Mouse (Mus musculus): ENCODE measurements at regions not wholly inside any gene's neighbourhood (a gene's known extent, or its start where the extent isn't known, plus 50 kb on each side); places are given as distances from the start of the nearest gene placed in this dataset.
A peak's percentile ranks its signal among the peaks of the same experiment; 100 is the strongest.

DNA sequence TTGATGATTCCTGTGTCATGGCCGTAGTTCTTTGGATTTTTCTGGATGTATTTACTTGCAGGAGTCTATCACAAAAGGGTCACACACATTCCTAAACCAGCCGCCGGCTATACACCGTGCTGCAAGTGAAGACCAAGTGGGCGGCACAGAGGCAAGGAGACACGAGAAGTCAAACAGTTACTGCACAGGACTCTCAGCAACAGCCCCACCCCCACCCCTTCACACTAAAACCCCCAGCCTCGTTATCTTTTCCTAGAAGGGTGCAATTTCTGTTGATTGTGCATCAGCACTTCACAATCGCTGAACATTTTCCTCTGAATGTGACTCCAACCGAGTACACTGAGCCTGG is 126.9 kb upstream of the Klf14 start:
- no peak overlapping the region for H3K4me2 ChIP-seq (replicated peaks)
- 69% methylated on average over 9 of the region's 9 CpGs for WGBS
- H3K9ac ChIP-seq = no peak overlapping the region

DNA sequence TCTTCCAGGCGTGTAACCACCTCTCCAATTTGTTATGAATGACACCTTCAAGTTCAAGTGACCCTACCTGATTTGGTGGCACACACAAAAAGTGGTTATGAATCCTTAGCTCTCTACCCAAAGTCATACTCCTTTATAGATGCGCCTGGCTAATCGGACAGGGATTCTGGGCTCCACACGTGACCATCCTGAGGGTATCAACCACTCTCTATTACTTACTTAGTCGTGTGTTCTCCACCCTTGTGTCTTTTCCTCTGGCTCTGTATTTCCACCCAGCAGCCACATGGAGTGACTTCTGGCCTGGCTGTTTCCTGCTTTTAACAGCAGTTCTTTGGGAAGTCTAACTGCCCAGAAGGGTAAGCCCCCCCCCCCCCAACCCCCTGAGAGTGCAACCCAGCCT is 127.4 kb upstream of the Klf14 start:
- no peaks in the 10 kb centered on the region for H3K27me3 ChIP-seq (ENCODE audit: control insufficient read depth, insufficient read depth, low read length)
- no peak overlapping the region for H3K4me2 ChIP-seq (replicated peaks)
- 91% methylated on average over 5 of the region's 5 CpGs for WGBS

More for the DNA sequence above, 126.9 kb upstream of the Klf14 start:
- H3K27ac ChIP-seq = no peak overlapping the region
- no peaks in the 10 kb centered on the region for H3K36me3 ChIP-seq (replicated peaks; ENCODE audit: control insufficient read depth, insufficient read depth)
- DNase-seq (ENCODE audit: low spot score) (no peak), ATAC-seq (ENCODE audit: low FRiP score) (no peak)
- H3K4me3 ChIP-seq (replicated peaks; ENCODE audit: low read length) = no peak overlapping the region
- H3K4me1 ChIP-seq (replicated peaks; ENCODE audit: control insufficient read depth, insufficient read depth, low read length) = peaks cover 11% of the 10 kb centered on the region
- H3K9me3 ChIP-seq (ENCODE audit: control insufficient read depth, low read length) = no peaks in the 10 kb centered on the region
- no peaks in the 10 kb centered on the region for H3K27me3 ChIP-seq (ENCODE audit: control insufficient read depth, insufficient read depth, low read length)

GRCm38 (mm10) chr6:31086798-31087360 is 128.0 kb upstream of the Klf14 start:
- Histone ChIP-seq H3K9me3 (ENCODE audit: control insufficient read depth, low read length) (no peaks in the 10 kb centered on the region), H3K27me3 (ENCODE audit: control insufficient read depth, insufficient read depth, low read length) (no peaks in the 10 kb centered on the region), H3K36me3 (replicated peaks; ENCODE audit: control insufficient read depth, insufficient read depth) (no peaks in the 10 kb centered on the region), H3K4me3 (replicated peaks; ENCODE audit: low read length) (no peak overlapping the region), H3K4me2 (replicated peaks) (no peak overlapping the region), H3K27ac (no peak overlapping the region), H3K9ac (no peak overlapping the region), H3K4me1 (replicated peaks; ENCODE audit: control insufficient read depth, insufficient read depth, low read length) (peaks cover 11% of the 10 kb centered on the region)
- 80% methylated on average over 7 of the region's 7 CpGs for WGBS
- ATAC-seq (ENCODE audit: low FRiP score) (no peak), DNase-seq (ENCODE audit: low spot score) (no peak)

More for the DNA sequence above, 127.4 kb upstream of the Klf14 start:
- Histone ChIP-seq H3K36me3 (replicated peaks; ENCODE audit: control insufficient read depth, insufficient read depth) (no peaks in the 10 kb centered on the region), H3K9ac (no peak overlapping the region), H3K4me3 (replicated peaks; ENCODE audit: low read length) (no peak overlapping the region), H3K4me1 (replicated peaks; ENCODE audit: control insufficient read depth, insufficient read depth, low read length) (peaks cover 11% of the 10 kb centered on the region), H3K27ac (no peak overlapping the region), H3K9me3 (ENCODE audit: control insufficient read depth, low read length) (no peaks in the 10 kb centered on the region)
- ATAC-seq (ENCODE audit: low FRiP score) (no peak), DNase-seq (ENCODE audit: low spot score) (no peak)

DNA sequence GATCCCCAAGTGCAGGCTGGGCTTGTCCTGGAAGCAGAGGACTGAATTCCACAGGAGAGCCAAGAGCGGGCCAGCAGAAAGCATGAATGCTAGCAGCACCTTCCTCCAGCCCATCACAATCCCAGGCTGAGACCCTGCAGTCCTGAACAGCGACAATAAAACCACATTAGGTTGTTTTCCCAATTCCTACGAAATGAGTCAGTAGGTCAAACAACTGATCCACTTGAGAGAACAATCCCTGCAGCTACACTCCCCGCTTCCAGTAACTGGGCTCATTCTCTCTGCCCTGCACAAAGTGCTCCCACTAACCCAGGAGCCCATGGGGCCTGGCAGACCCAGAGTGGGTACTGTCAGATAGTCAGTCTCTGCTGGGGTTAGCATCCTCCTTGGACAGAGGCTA is 128.6 kb upstream of the Klf14 start:
- 66% methylated on average over 4 of the region's 4 CpGs for WGBS

GRCm38 (mm10) chr6:31088147-31088972 is 129.5 kb upstream of the Klf14 start:
- no peaks in the 10 kb centered on the region for H3K27me3 ChIP-seq (ENCODE audit: control insufficient read depth, insufficient read depth, low read length)
- DNase-seq (ENCODE audit: low spot score) = no peak
- WGBS = 23% methylated on average over 18 of the region's 18 CpGs
- H3K4me3 ChIP-seq (replicated peaks; ENCODE audit: low read length) = no peak overlapping the region; the same call in 1 of the 2 replicates
- peak overlapping the region; percentile 48 for H3K4me2 ChIP-seq (replicated peaks)
- ATAC-seq (ENCODE audit: low FRiP score) = peak; percentile 35; the same call in 1 of the 2 replicates
- no peaks in the 10 kb centered on the region for H3K9me3 ChIP-seq (ENCODE audit: control insufficient read depth, low read length)
- H3K36me3 ChIP-seq (replicated peaks; ENCODE audit: control insufficient read depth, insufficient read depth) = no peaks in the 10 kb centered on the region
- peak overlapping the region; percentile 43; the same call in 1 of the 2 replicates for H3K9ac ChIP-seq
- H3K27ac ChIP-seq = peak overlapping the region; percentile 32; the same call in 1 of the 2 replicates
- H3K4me1 ChIP-seq (replicated peaks; ENCODE audit: control insufficient read depth, insufficient read depth, low read length) = peaks cover 11% of the 10 kb centered on the region

More for the DNA sequence above, 128.6 kb upstream of the Klf14 start:
- no peak overlapping the region for H3K9ac ChIP-seq
- H3K27ac ChIP-seq = no peak overlapping the region
- no peak overlapping the region for H3K4me2 ChIP-seq (replicated peaks)
- DNase-seq (ENCODE audit: low spot score) (no peak), ATAC-seq (ENCODE audit: low FRiP score) (no peak)
- H3K36me3 ChIP-seq (replicated peaks; ENCODE audit: control insufficient read depth, insufficient read depth) = no peaks in the 10 kb centered on the region
- no peaks in the 10 kb centered on the region for H3K27me3 ChIP-seq (ENCODE audit: control insufficient read depth, insufficient read depth, low read length)
- H3K4me1 ChIP-seq (replicated peaks; ENCODE audit: control insufficient read depth, insufficient read depth, low read length) = peaks cover 11% of the 10 kb centered on the region
- no peak overlapping the region for H3K4me3 ChIP-seq (replicated peaks; ENCODE audit: low read length)
- no peaks in the 10 kb centered on the region for H3K9me3 ChIP-seq (ENCODE audit: control insufficient read depth, low read length)

DNA sequence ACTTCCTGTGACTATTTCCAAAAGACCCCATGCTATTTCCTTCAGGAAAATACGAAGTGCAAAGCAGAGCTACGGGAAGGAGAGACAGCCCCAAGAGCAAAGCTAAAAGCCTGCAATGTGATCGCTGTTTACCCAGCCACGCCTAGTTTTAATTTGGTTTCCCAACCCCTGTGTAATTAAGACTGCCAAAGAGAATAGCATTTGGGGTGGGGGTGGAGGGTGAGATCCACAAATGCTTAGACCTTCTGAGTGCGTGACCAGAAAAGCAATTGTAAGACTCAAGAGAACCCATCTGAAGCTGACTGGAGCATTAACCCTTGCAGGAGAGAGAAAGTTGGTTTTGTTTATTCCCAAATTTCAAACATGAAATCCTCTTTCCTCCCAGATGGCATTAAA is 130.1 kb upstream of the Klf14 start:
- H3K9me3 ChIP-seq (ENCODE audit: control insufficient read depth, low read length) = no peaks in the 10 kb centered on the region
- H3K36me3 ChIP-seq (replicated peaks; ENCODE audit: control insufficient read depth, insufficient read depth) = no peaks in the 10 kb centered on the region
- ATAC-seq (ENCODE audit: low FRiP score) = 0 out of 2 replicates have a peak, but pooled peaks have one; percentile 18
- H3K4me3 ChIP-seq (replicated peaks; ENCODE audit: low read length) = no peak overlapping the region; the same call in 1 of the 2 replicates
- DNase-seq (ENCODE audit: low spot score) = peak; percentile 49
- peak overlapping the region; percentile 43; the same call in 1 of the 2 replicates for H3K9ac ChIP-seq
- no peaks in the 10 kb centered on the region for H3K27me3 ChIP-seq (ENCODE audit: control insufficient read depth, insufficient read depth, low read length)
- peak overlapping the region; percentile 48 for H3K4me2 ChIP-seq (replicated peaks)
- 29% methylated on average over 5 of the region's 5 CpGs for WGBS
- H3K4me1 ChIP-seq (replicated peaks; ENCODE audit: control insufficient read depth, insufficient read depth, low read length) = peaks cover 11% of the 10 kb centered on the region
- H3K27ac ChIP-seq = peak overlapping the region; percentile 32; the same call in 1 of the 2 replicates

- Histone ChIP-seq H3K4me3 (replicated peaks; ENCODE audit: low read length) (no peak overlapping the region), H3K9me3 (ENCODE audit: control insufficient read depth, low read length) (no peaks in the 10 kb centered on the region), H3K36me3 (replicated peaks; ENCODE audit: control insufficient read depth, insufficient read depth) (no peaks in the 10 kb centered on the region), H3K4me2 (replicated peaks) (no peak overlapping the region), H3K27ac (no peak overlapping the region), H3K4me1 (replicated peaks; ENCODE audit: control insufficient read depth, insufficient read depth, low read length) (peaks cover 11% of the 10 kb centered on the region), H3K9ac (no peak overlapping the region), H3K27me3 (ENCODE audit: control insufficient read depth, insufficient read depth, low read length) (no peaks in the 10 kb centered on the region)
- WGBS = 91% methylated on average over 6 of the region's 6 CpGs
- no peak for ATAC-seq (ENCODE audit: low FRiP score)
- DNase-seq (ENCODE audit: low spot score) = no peak
These were observed 131.4 kb upstream of the Klf14 start for GRCm38 (mm10) chr6:31090288-31090687.

DNA sequence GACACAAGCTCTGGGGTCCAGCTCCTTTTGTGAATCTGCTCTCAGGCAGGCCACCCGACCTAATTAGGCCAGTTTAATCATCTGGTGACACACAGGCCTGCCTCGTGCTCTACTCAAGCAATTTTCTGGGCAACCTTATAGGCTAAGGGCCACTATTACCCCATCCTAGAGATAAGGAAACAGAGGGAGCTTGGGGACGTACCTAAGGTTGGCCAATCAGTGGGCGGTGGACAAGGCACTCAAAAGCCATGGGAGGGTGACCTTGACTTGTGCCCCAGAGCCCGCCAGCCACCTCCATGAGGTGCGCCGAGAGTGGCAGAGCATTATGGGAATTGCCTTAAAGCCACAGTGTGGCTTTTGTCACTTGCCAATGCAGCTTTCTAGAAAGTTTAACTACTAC is 131.9 kb upstream of the Klf14 start:
- no peak overlapping the region for H3K4me2 ChIP-seq (replicated peaks)
- H3K27ac ChIP-seq = no peak overlapping the region
- no peaks in the 10 kb centered on the region for H3K27me3 ChIP-seq (ENCODE audit: control insufficient read depth, insufficient read depth, low read length)
- H3K4me3 ChIP-seq (replicated peaks; ENCODE audit: low read length) = no peak overlapping the region
- DNase-seq (ENCODE audit: low spot score) (no peak), ATAC-seq (ENCODE audit: low FRiP score) (no peak)
- H3K4me1 ChIP-seq (replicated peaks; ENCODE audit: control insufficient read depth, insufficient read depth, low read length) = peaks cover 11% of the 10 kb centered on the region
- no peaks in the 10 kb centered on the region for H3K36me3 ChIP-seq (replicated peaks; ENCODE audit: control insufficient read depth, insufficient read depth)
- H3K9ac ChIP-seq = no peak overlapping the region
- WGBS = 82% methylated on average over 7 of the region's 7 CpGs
- H3K9me3 ChIP-seq (ENCODE audit: control insufficient read depth, low read length) = no peaks in the 10 kb centered on the region

- ATAC-seq (ENCODE audit: low FRiP score) = no peak
- Histone ChIP-seq H3K9ac (no peak overlapping the region), H3K9me3 (ENCODE audit: control insufficient read depth, low read length) (no peaks in the 10 kb centered on the region), H3K36me3 (replicated peaks; ENCODE audit: control insufficient read depth, insufficient read depth) (no peaks in the 10 kb centered on the region), H3K4me1 (replicated peaks; ENCODE audit: control insufficient read depth, insufficient read depth, low read length) (peaks cover 20% of the 10 kb centered on the region), H3K4me3 (replicated peaks; ENCODE audit: low read length) (no peak overlapping the region), H3K27ac (no peak overlapping the region), H3K27me3 (ENCODE audit: control insufficient read depth, insufficient read depth, low read length) (no peaks in the 10 kb centered on the region), H3K4me2 (replicated peaks) (no peak overlapping the region)
- 91% methylated on average over 6 of the region's 6 CpGs for WGBS
- no peak for DNase-seq (ENCODE audit: low spot score)
These were observed 133.4 kb upstream of the Klf14 start for GRCm38 (mm10) chr6:31092324-31092723.
